Mouse (Mus musculus) right cerebral cortex, adult 18-20 months (tissue): ENCODE measurements around the gene Tesk1.

ENCODE experiments used
- DNase-seq: peaks from one replicate; pipeline ENCODE4 v3.0.0; 2022; ENCODE audit warnings: mixed read lengths

Tesk1 gene

DNA sequence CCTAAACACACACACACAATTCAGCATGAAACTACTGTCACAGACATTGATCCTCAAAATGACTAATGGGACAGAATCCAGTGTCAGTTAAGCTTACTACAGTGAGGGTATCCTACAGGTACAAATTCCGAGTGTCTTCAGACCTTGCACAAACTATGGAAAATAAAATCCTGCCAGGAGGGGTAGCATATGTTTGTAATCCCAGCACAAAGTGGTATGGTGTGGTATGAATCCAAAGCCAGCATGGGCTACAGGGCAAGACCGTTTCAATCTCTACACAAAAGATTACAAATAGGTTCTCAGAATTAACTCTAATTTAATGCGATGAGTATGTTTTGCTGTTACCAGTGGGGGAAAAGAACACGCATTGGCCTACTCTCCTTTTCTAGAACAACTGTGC lies at the start of gene Tesk1:
Gene Tesk1 (plus strand): TSS at position 301 of the 400 bp plus-strand sequence.
- DNase-seq: no peak

GRCm38 (mm10) chr4:43394345-43394891 lies 47.3 kb upstream of the Tesk1 start:
- DNase-seq: no peak

GRCm38 (mm10) chr4:43395147-43395546 lies 46.6 kb upstream of the Tesk1 start:
- DNase-seq: no peak

DNA sequence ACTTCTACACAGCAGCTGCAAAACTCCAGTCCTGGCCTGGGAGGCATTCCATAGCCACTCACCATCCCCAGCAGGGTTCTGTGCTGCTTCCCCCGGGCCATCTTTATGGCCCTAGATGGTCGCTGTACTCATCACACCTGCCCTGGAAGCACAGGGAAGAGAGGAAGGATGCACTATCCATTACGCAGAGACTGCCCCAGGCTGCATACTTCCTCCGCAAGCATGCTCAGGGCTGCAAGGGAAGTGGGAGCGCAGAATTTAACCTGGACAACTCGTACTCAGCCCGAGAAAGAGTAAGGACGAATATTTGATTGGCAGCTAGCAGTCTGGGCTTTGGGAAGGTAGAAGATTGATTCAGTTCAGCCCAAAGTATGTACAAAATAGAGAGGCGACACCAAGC lies 45.9 kb upstream of the Tesk1 start:
- no peak for DNase-seq

- no peak for DNase-seq
These were observed 45.4 kb upstream of the Tesk1 start for GRCm38 (mm10) chr4:43396381-43396780.

DNA sequence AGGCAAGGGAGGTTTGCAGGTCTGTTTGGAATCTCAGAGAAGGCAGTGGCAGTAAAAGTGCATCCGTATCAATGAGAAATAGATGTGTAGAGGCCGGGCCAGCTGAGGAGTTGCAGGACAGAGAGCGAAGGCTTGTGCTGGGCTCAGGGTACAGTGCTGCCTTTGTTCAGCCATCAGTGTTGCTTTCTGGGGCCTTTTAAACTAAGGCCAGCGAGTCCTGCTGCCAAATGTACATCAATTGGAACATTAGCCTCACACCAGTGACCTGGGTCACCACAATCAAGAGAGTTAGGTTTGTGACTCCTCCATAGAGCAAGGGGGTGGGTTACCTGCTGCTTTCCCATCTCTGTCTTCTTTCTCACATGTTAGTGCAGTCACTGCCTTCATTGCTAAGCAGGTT lies 43.7 kb upstream of the Tesk1 start:
- DNase-seq: no peak

DNA sequence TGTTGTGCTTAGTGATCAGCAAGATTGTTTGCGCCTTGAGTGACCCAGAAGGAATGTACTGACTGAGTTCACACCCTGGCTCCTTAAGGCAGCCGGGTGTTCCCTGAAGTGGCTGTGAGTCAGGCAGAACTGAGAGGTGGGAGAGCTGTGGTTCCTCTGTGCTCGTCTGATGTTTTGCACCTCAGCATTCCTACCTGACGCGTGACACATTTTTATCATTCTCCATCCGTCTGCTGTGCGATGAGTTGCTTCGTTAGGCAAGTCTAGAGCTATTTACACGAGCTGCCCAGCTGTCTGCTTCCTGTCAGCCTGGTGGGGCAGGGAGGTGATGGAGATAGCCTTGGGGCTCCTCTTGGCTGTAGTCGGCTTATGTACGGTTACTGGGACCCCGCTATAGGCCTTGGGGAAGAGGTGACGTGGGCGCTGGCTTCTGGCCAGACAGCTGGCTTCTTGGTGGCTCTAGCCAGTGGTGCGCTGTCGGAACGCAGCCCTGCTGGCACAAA lies 42.9 kb upstream of the Tesk1 start:
- DNase-seq: peak; percentile 57

DNA sequence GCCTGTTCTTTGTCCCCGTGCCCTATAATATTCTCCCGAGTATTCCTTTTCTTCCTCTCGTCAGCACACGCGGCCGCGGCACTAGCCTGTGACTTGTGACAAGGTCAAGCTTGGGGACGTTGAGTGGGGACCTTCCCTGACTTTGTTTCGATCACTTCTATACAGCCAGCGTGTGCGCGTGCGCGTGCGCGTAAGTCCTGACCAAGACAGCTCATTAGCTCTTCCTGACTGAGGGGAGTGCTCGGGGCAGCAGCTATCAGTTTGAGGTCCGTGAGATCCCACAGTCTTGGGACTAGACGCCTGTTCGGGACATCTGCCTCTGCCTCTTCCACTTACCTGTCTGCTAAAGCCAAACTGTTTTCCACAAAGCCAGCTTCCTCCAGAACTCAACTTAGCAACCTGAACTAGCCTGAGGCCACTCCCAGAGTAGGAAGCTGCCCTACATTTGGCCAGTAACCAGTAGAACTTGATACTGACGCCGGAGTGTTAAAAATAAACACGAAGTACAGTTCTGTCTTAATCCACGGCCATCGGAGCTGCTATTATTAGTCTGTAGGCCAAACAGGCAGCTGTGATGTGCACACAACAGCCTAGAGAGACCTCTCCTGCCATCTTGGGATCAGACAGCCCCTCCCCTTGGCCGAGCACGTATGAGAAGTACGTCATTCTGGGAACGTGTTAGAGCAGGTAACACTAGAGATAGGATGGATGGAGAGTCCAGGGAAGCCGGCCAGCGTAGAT lies 42.2 kb upstream of the Tesk1 start:
- no peak for DNase-seq

DNA sequence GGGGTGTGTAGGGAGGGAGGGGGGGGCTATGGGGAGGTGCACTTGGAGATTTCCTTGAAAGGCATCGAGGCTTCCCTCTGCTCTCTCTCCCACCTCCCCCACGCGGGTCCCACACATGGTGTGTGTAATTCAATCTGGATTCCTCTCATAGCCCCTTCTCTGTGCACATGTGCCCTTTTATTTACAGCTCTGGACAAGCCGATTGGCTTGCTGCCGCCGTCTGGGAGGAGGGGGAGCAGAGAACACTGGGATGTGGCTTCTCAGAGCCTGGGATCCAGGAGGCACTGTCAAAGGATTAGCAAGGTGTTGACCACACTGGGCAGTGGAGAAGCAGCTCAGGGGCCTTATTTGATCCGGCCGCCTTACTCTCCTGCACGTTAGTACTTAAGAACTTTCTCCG lies 40.8 kb upstream of the Tesk1 start:
- no peak for DNase-seq

DNA sequence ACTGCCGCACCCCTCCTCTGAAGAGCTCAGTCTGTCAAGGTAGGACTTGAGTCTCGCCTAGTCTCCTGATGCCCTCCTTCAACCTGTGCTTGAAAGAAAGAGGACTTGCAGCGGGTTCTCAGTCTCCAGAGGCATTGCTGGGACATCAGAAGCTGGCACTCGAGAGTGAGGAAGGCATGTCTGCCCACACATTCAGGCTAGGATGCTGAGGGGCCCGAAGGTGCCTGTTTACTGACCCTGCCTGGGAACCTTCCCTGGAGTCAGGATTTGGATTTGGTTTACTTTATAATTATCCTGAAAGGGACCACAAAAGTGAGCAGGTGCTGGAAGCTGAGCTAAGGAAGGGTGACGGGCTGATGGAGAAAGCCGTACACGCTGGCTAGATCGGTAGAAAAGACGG lies 40.3 kb upstream of the Tesk1 start:
- DNase-seq: no peak

- DNase-seq: no peak
These were observed 39.5 kb upstream of the Tesk1 start for GRCm38 (mm10) chr4:43402212-43402611.

DNA sequence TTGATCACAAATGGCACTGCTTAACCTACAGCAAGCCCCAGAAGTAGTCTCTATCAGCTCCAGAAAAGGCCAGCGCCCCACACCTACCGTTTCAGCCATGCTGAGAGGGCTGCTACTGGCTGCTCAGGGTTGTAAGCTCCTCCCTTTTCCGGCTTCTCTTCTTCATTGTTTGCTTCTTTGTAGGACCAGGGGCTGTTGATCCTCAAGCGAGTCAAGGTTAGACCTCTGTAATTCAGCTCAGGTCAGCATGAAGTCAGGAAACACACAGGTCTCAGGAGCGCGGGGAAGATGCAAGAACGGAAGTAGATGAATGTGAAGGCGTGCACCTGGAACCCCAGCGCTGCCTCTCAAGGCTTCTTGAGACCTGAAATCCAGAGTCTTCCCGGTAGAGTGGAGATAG lies 37.0 kb upstream of the Tesk1 start:
- DNase-seq: no peak

DNA sequence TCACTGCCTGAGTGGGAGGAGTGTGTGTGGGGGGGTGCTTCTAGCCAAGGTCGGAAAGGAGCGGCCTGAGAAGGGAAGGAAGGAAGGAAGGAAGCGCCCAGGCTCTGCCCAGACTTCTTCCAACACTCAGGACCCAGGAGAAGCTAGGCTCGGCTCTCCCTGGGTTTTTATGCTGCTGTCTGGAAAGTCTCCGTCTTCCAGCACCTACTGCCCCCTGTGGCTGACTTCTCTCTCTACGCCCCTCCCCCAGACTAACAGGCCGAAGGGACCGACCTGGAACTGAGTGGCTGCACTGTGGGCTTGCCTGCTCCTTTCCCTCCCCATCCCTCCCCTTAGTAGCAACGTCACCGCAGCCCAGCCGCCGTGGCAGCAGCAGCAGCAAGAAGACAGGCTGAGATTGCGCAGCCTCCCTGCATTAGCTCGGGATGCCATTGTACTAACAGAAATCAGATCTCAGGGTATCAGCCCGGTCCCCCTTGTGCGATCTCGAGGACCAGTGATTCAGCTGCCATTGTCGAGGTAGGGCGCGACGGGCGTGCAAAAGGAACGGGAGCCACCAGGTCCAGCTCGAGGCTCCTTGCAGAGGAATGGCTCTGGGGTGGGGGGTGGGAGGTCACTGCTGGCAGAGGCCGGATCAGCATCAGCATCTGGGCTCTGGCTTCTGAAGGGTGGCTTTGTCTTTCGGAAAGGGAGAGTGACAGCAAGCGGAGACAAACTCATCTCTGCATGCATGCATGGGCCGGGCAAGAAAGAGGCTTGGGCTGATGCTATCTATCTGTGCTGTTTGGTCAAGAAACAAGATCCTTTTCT lies 35.4 kb upstream of the Tesk1 start:
- peak; percentile 80 for DNase-seq

DNA sequence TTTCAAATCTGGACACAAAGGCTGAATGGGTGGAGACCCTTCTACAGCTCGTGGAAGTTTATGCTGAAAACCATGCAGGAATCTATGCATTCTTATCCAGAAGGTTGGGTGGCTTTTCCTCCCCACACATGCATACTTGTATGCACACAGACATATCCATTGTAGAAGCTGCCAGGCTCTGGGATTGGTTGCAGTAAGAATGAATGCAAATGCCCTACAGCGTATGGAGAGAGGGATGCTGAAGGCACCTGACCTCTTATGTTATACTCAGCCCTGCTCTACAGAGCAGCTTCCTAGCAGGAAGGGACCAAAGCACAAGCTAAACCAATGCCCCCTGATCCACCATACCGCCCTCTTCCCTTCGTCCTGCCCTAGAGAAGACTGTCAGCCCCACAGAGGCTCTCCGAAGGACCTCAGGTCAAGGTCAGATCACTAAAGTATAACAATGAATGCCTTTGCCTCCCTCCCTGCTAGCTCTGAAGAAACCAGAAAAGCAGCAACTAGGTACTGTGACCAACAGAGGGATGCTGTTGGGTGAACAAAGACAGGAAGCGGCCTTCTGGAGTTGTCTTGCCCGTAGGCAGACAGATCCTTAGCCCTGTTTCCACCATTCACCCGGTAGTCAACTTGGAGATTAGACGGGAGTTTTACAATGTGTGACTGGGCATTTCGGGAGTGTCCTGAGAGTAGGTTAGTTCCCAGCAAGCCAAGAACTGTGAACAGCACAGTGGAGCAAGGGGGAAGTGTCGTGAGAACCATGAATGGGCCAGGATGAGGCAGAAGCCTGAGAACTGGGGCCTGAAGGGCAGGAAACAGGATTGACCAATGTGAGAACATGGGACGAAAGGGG lies 34.4 kb upstream of the Tesk1 start:
- no peak for DNase-seq

- DNase-seq: no peak
These were observed 27.0 kb upstream of the Tesk1 start for GRCm38 (mm10) chr4:43414761-43415160.

GRCm38 (mm10) chr4:43415221-43416070 lies 26.3 kb upstream of the Tesk1 start:
- DNase-seq: no peak

DNA sequence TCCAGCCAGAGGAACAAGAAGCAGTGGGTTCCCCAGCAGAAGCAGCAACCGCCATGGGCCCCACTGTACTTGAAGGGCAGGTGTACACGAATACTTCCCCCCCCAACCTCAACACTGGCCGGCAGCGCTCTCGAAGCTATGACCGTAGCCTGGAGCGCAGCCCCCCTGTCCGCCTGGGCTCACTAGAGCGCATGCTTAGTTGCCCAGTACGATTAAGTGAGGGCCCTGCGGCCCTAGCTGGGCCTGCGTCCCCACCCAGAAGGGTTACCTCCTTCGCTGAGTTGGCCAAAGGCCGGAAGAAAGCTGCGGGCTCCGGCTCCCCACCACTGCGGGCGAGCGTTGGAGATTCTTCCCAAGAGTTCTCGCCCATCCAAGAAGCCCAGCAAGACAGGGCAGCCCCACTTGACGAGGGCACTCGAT lies 25.7 kb upstream of the Tesk1 start:
- DNase-seq: no peak

DNA sequence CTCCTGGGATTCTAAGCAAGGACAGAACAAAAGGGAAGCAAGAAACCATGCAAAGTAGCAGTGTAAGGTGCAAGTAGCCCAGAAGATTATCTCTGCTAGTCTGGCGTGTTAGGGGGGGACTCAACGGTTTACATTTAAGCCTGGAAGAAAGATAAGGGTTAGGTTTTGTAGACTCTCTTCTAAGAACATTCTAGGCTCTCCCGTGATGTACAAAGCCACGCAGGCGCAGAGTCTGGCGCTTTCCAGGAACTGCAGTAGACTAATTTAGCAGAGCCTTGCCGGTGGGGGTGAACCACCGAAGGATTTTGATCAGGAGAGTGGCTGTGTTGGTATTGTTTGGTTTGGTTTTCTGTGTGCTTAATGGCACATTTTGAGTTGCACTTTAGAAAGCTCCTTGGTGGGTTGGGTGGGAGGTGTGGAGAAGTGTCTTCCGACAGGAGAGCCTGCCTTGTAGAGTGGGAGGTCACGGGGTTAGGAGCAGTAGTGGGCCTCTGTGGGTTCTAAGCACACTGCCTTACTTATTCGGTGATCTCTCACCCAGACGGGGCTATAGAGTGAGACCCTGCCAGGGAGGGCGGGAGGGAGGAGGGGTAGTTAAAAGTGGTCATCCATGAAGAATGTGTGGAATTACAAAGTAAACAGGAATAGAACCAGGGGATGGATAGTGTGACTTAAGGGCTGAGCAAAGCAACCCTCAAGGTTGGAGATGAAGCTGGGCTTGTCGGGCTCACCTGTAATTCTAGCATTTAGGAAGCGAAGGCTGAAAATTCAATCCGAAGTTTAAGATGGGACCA lies 24.3 kb upstream of the Tesk1 start:
- no peak for DNase-seq

- no peak for DNase-seq
These were observed 23.3 kb upstream of the Tesk1 start for GRCm38 (mm10) chr4:43418450-43418849.

- DNase-seq: no peak
These were observed 22.6 kb upstream of the Tesk1 start for GRCm38 (mm10) chr4:43418973-43419656.
